Mouse (Mus musculus) CH12.LX (cell line): ENCODE results near the gene I0C0044D17Rik. TPM values are rescaled to one million over a fixed set of nuclear protein-coding genes. Genes with fewer than 3 reads are reported as not detected.

Source experiments
- DNase-seq: peaks from one replicate; pipeline ENCODE4 v3.0.0-alpha.2; 2013; ENCODE audit errors: extremely low read depth
- H3K27ac ChIP-seq: 2 replicates; pipeline ENCODE4 v1.5.1; 2012; ENCODE audit warnings: low read depth, mild to moderate bottlenecking, control low read depth, moderate library complexity; ENCODE audit not compliant: insufficient read depth
- H3K27me3 ChIP-seq: replicated peaks from 2 replicates; pipeline ENCODE3; 2012; ENCODE audit warnings: inconsistent platforms
- H3K36me3 ChIP-seq, 2 experiments: replicated peaks in 1 of 2; 2 replicates each; pipeline versions ENCODE3 to v1.6.1; 2012; ENCODE audit warnings: inconsistent platforms in 1 of 2, low read length in 1 of 2, mild to moderate bottlenecking in 1 of 2, mixed read lengths in 1 of 2, moderate library complexity in 1 of 2; ENCODE audit not compliant: control insufficient read depth in 1 of 2, insufficient read depth in 1 of 2
- H3K4me1 ChIP-seq, 2 experiments: 2 replicates each; pipeline ENCODE4 v1.6.1; 2012; ENCODE audit warnings: inconsistent platforms in 1 of 2, moderate library complexity in 1 of 2; ENCODE audit not compliant: insufficient read depth in 2 of 2, control insufficient read depth in 1 of 2
- H3K4me2 ChIP-seq: 2 replicates; pipeline ENCODE4 v1.6.1; 2012; ENCODE audit warnings: low read depth, mild to moderate bottlenecking, control low read depth; ENCODE audit not compliant: poor library complexity, insufficient read depth, severe bottlenecking
- H3K4me3 ChIP-seq, 3 experiments: fragments of 150-350 bp in 1 of 3; sonication (generic) in 1 of 3; replicated peaks in 1 of 3; 2 replicates each; pipeline versions ENCODE3 to v1.5.1; 2011 to 2012; ENCODE audit warnings: low read depth in 2 of 3, low read length in 2 of 3, mild to moderate bottlenecking in 2 of 3, moderate library complexity in 2 of 3, control low read depth in 1 of 3, improper control_type of control experiment in 1 of 3, inconsistent platforms in 1 of 3, mixed read lengths in 1 of 3; ENCODE audit not compliant: poor library complexity in 1 of 3
- H3K79me2 ChIP-seq: replicated peaks from 2 replicates; pipeline ENCODE4 v1.6.1; 2012; ENCODE audit warnings: mild to moderate bottlenecking, moderate library complexity; ENCODE audit not compliant: control insufficient read depth, poor library complexity, insufficient read depth, severe bottlenecking; ENCODE audit errors: extremely low read depth
- H3K9ac ChIP-seq: 2 replicates; pipeline ENCODE4 v1.6.1; 2012; ENCODE audit warnings: low read depth, mild to moderate bottlenecking, control low read depth, moderate library complexity; ENCODE audit not compliant: insufficient read depth
- H3K9me3 ChIP-seq: replicated peaks from 2 replicates; pipeline ENCODE3; 2012; ENCODE audit warnings: low read length, inconsistent platforms, mixed read lengths
- ETS1 ChIP-seq: conservative IDR thresholded peaks from 2 replicates; pipeline ENCODE4 v1.6.1; 2012; ENCODE audit warnings: low read depth, mild to moderate bottlenecking, inconsistent platforms, low read length, improper control_type of control experiment, moderate library complexity
- GABPA ChIP-seq: IDR thresholded peaks from 2 replicates; pipeline ENCODE4 v1.6.1; 2012; ENCODE audit warnings: low read depth, low read length, improper control_type of control experiment, inconsistent platforms; ENCODE audit not compliant: insufficient replicate concordance
- HCFC1 ChIP-seq: IDR thresholded peaks from 2 replicates; pipeline ENCODE4 v1.6.1; 2012; ENCODE audit warnings: low read depth, mild to moderate bottlenecking, inconsistent platforms, low read length, improper control_type of control experiment
- IRF4 ChIP-seq: IDR thresholded peaks from 2 replicates; pipeline ENCODE4 v1.6.1; 2014; ENCODE audit warnings: low read depth, mild to moderate bottlenecking, inconsistent platforms, low read length, improper control_type of control experiment
- JUN ChIP-seq: IDR thresholded peaks from 2 replicates; pipeline ENCODE4 v1.6.1; 2011; ENCODE audit warnings: low read depth, mild to moderate bottlenecking, low read length, improper control_type of control experiment, moderate library complexity; ENCODE audit not compliant: insufficient read depth
- JUND ChIP-seq: conservative IDR thresholded peaks from 2 replicates; pipeline ENCODE4 v1.6.1; 2011; ENCODE audit warnings: low read depth, low read length, improper control_type of control experiment
- MAFK ChIP-seq: IDR thresholded peaks from 2 replicates; pipeline ENCODE4 v1.6.1; 2011; ENCODE audit warnings: low read length, improper control_type of control experiment; ENCODE audit not compliant: insufficient replicate concordance
- PAX5 ChIP-seq: IDR thresholded peaks from 2 replicates; pipeline ENCODE4 v1.6.1; 2012; ENCODE audit warnings: low read length, inconsistent platforms, mixed read lengths
- POLR2A ChIP-seq: IDR thresholded peaks from 2 replicates; pipeline ENCODE4 v1.6.1; 2011; ENCODE audit warnings: low read depth, mild to moderate bottlenecking, improper control_type of control experiment, low read length
- POLR2AphosphoS2 ChIP-seq: IDR thresholded peaks from 2 replicates; pipeline ENCODE4 v1.6.1; 2011; ENCODE audit warnings: low read depth, low read length, improper control_type of control experiment
- TBP ChIP-seq: conservative IDR thresholded peaks from 2 replicates; pipeline ENCODE4 v1.6.1; 2011; ENCODE audit warnings: low read depth, low read length, improper control_type of control experiment
- TCF12 ChIP-seq: IDR thresholded peaks from 2 replicates; pipeline ENCODE4 v1.6.1; 2014; ENCODE audit warnings: low read depth, mild to moderate bottlenecking, inconsistent platforms, low read length, improper control_type of control experiment
- USF1 ChIP-seq: IDR thresholded peaks from 2 replicates; pipeline ENCODE4 v1.6.1; 2014; ENCODE audit warnings: low read depth, mild to moderate bottlenecking, inconsistent platforms, low read length, improper control_type of control experiment
- ZC3H11A ChIP-seq: IDR thresholded peaks from 2 replicates; pipeline ENCODE4 v1.6.1; 2012; ENCODE audit warnings: low read depth, mild to moderate bottlenecking, inconsistent platforms, low read length, improper control_type of control experiment
- ZKSCAN1 ChIP-seq: IDR thresholded peaks from 2 replicates; pipeline ENCODE4 v1.6.1; 2012; ENCODE audit warnings: low read depth, inconsistent platforms, low read length, improper control_type of control experiment, borderline replicate concordance
- ZMIZ1 ChIP-seq: IDR thresholded peaks from 2 replicates; pipeline ENCODE4 v1.6.1; 2012; ENCODE audit warnings: low read depth, mild to moderate bottlenecking, inconsistent platforms, low read length, improper control_type of control experiment
- dilution Hi-C: fragments of 300-500 bp; cut with MboI; formaldehyde crosslinking; loops from 2 replicates; pipeline ENCODE4 v1.14.3; 2020; ENCODE audit warnings: low sequenced_read_pairs; ENCODE audit not compliant: extremely low pct_unique_long_range_greater_than_20kb, extremely low pct_ligation_motif_present
- in situ Hi-C: fragments of 300-500 bp; cut with MboI; formaldehyde crosslinking; loops from 3 replicates; pipeline ENCODE4 v1.14.3; 2019; ENCODE audit warnings: low sequenced_read_pairs, low pct_ligation_motif_present, low pct_unique_long_range_greater_than_20kb, mixed read lengths
- polyA plus RNA-seq: library from polyadenylated mRNA; unstranded; fragments of >175 nt; gene quantifications from 2 replicates; pipeline ENCODE4 v1.2.1, GENCODE M21; 2012; ENCODE audit warnings: low read depth; ENCODE audit not compliant: insufficient read length
- total RNA-seq, 2 experiments: library from RNA; depleted of rRNA; stranded (reverse); fragments of 300-350 nt in 1 of 2; fragments of >200 nt in 1 of 2; gene quantifications; 2 replicates each; pipeline ENCODE4 v1.2.3; 2012 to 2014

The I0C0044D17Rik gene
- total and polyA plus RNA-seq, 3 experiments = not detected

- Histone ChIP-seq H3K9me3 (peaks cover 93% of the 10 kb centered on the region), H3K27ac (no peak overlapping the region), H3K36me3 (no peaks in the 10 kb centered on the region), H3K4me2 (no peak overlapping the region), H3K27me3 (no peaks in the 10 kb centered on the region), H3K79me2 (no peaks in the 10 kb centered on the region), H3K4me1 (no peaks in the 10 kb centered on the region)
- no peak for DNase-seq
- no peak for TF ChIP-seq GABPA
- TF ChIP-seq ZMIZ1 = no peak
- no peak for TF ChIP-seq JUN
- TF ChIP-seq ETS1 = no peak
- TF ChIP-seq PAX5 = no peak
- no peak for TF ChIP-seq HCFC1
- TF ChIP-seq POLR2A = no peak
- TF ChIP-seq ZC3H11A = no peak
- TF ChIP-seq POLR2AphosphoS2 = no peak
- TF ChIP-seq IRF4 = no peak
- no peak for TF ChIP-seq JUND
- TF ChIP-seq, all 38 proteins: peak for 0
- in situ Hi-C loops = no loop called here
- Histone ChIP-seq H3K4me3 (no peak overlapping the region), H3K9ac (no peak overlapping the region)
- dilution Hi-C loops = no loop called here
Measured at GRCm38 (mm10) chr4:98785851-98786250, 37.8 kb downstream of the I0C0044D17Rik start.

DNA sequence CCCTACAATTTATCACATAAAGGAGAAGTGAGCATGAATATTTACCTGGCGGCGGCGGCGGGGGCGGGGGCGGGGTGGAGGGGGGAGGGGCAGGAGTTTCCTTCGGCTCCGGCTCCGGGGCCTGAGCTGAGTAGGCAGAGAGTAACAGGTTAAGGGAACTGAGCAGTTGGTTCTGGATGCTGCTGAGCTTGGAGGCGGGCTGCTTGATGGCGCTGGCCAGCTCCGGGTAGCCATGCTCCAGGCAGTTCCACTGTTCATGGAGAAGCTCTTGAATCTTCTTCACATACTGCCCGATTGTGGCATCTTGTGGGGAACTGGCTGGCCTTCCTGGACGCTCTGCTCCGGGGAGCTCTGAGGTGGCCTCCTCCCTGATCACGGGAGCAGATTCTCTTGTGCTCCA is 45.4 kb downstream of the I0C0044D17Rik start:
- Histone ChIP-seq H3K4me2 (no peak overlapping the region), H3K27ac (no peak overlapping the region), H3K4me1 (no peaks in the 10 kb centered on the region), H3K9me3 (peaks cover 95% of the 10 kb centered on the region), H3K79me2 (no peaks in the 10 kb centered on the region), H3K9ac (no peak overlapping the region), H3K27me3 (no peaks in the 10 kb centered on the region), H3K36me3 (no peaks in the 10 kb centered on the region), H3K4me3 (no peak overlapping the region)
- TF ChIP-seq ZKSCAN1 (no peak), IRF4 (no peak), TBP (no peak), TCF12 (no peak), JUN (no peak), MAFK (no peak), USF1 (no peak)
- DNase-seq = no peak
- in situ Hi-C loops = no loop called here
- dilution Hi-C loops = no loop called here
